Mouse (Mus musculus) CD4-positive naive resting alpha-beta T cell, adult 76 days (primary cell): ENCODE measurements around the gene Gata5. TPM values are rescaled to one million over a fixed set of nuclear protein-coding genes. Genes with fewer than 3 reads are reported as not detected.

Source experiments
- total RNA-seq: library from RNA; stranded (reverse); gene quantifications from one replicate; pipeline ENCODE4 v1.2.4, GENCODE M21; 2023

Gene Gata5
- not detected for total RNA-seq

GRCm38 (mm10) chr2:180334551-180334986 lies at the start of gene Gata5:
Gene Gata5 (minus strand): TSS chr2:180334699.

GRCm38 (mm10) chr2:180289440-180290108 lies 44.9 kb downstream of the Gata5 start, which contains the start of gene Rbbp8nl:
Gene Rbbp8nl (minus strand): TSS chr2:180289879.

Other genes starting within 250 kb of the Gata5 start
- gene Hrh3, start 230.2 kb downstream of the Gata5 start, total RNA-seq = not detected
- 31.1 TPM for gene Osbpl2, start 215.4 kb downstream of the Gata5 start, total RNA-seq
- gene Adrm1, start 163.2 kb downstream of the Gata5 start, total RNA-seq = 129 TPM
- 0.29 TPM for gene Lama5, start 108.8 kb downstream of the Gata5 start, total RNA-seq
- 2,699 TPM for gene Rps21, start 77.3 kb downstream of the Gata5 start, total RNA-seq
- gene Cables2, start 61.2 kb downstream of the Gata5 start, total RNA-seq = 41.6 TPM
- gene Rbbp8nl, start 44.8 kb downstream of the Gata5 start, total RNA-seq = not detected
- 8.4 TPM for gene Slco4a1, start 121.5 kb upstream of the Gata5 start, total RNA-seq
- not detected for gene Ntsr1, start 165.3 kb upstream of the Gata5 start, total RNA-seq
- gene Mrgbp, start 246.6 kb upstream of the Gata5 start, total RNA-seq = 44.3 TPM